Mouse (Mus musculus) forelimb bud, embryonic 11.5 days (tissue): ENCODE results near the gene Zbtb38.

Source experiments
- DNase-seq: peaks from one replicate; pipeline ENCODE4 v3.0.0-alpha.2; 2012; ENCODE audit warnings: low read depth, low spot score

The Zbtb38 gene

GRCm38 (mm10) chr9:96752603-96753114, at the start of gene Zbtb38:
Zbtb38 (minus strand) TSS chr9:96752831.
- no peak for DNase-seq

- no peak for DNase-seq
Observed at GRCm38 (mm10) chr9:96800131-96800825, 47.6 kb upstream of the Zbtb38 start.

DNA sequence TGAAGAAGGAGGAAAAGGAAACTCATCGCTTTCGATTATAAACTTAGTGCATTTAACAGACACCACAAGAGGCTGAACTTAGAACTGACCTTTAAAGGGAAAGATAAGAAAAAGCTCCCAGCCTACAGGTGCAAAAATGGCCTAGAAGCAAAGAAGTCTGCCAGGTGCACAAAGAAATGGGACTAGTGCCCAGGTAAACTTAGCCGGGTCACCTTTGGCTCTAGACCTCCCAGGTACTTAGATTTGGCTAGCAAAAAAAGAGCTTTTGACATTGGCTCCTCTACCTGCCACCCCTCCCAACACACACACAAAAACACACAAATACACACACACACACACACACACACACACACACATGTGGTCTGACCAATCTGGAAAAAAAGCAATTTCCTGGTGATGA, 44.7 kb upstream of the Zbtb38 start:
- no peak for DNase-seq

GRCm38 (mm10) chr9:96795399-96795928, 42.8 kb upstream of the Zbtb38 start:
- DNase-seq, result peak; percentile 28

DNA sequence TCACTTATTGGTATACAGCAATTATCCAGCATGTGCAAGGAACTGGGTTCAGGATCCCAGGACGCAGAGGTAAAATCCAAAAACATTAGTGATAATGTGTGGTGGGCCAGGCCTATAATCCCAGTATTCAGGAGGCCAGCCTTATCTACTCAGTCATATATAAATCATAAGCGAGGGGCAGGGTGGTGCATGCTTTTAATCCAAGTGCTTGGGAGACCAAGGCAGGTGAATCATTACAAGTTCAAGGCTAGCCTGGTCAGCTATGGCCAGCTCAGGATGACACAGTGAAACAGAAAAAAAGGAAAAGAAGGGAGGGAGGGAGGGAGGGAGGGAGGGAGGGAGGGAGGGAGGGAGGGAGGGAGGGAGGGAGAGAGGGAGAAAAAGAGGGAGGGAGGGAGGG, 42.0 kb upstream of the Zbtb38 start:
- no peak for DNase-seq

DNA sequence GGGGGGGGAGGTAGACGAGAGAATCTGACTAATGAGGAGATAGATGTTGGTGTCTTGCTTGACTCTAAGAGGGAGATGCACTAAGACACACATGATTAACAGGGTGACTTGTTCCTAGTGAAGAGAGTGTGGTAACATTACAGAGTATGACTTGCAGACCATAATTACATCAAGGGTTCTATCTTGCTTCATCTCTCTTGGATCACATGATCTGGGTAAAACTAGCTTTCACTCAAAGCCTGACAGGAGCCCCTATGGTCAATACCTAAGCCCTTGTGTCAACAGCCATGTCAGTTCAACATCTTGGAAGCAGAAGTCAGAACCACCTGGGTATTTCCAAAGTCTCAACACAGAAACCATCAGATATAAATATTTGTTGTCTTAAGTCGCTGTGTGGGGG, 39.9 kb upstream of the Zbtb38 start:
- DNase-seq, result no peak

DNA sequence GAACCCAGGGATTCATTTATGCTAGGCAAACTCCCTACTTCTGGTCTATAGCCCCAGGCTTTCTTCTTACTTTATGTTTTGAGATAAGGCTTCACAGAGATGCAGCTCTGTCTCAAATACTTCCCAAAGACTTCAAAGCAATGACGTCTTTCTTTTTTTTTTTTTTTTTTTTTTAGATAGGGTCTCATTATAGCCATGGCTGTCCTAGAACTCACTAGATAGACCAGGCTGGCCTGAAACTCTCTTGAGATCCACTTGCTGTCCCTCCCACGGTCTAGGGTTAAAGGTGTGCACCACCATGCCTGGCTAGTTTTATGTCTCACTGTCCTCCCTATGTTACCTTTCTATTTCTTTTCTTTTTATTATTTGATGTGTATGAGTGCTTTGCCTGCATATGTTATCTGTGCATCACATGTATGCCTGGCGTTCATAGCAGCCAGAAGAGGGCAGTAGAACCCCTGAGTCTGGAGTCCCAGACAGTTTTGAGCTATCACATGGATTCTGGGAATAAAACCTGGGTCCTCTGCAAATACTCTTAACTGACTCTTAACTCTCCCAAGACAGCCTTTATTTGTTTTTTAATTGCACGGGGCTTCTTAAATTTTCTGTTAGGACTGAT, 37.9 kb upstream of the Zbtb38 start:
- DNase-seq, result no peak

GRCm38 (mm10) chr9:96789906-96790305, 37.3 kb upstream of the Zbtb38 start:
- DNase-seq, result no peak

DNA sequence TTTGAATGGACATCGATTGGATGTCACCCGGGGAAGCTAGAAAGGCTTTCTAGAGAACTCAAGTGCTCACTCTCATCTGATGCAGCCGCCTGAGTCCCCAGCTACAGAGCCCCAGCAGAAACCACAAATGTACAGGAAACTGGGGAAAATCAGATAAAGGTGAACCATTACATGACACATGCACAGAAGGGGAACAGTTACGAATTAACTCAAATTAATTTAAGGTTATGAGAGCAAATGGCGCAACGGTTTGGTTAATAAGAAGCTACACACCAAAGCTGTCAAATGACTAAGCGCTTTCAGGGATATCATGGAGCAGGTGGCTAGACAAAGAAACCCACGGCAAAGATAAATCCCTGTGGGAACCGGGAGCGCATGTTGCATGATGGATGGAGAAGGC, 35.2 kb upstream of the Zbtb38 start:
- DNase-seq, result no peak

DNA sequence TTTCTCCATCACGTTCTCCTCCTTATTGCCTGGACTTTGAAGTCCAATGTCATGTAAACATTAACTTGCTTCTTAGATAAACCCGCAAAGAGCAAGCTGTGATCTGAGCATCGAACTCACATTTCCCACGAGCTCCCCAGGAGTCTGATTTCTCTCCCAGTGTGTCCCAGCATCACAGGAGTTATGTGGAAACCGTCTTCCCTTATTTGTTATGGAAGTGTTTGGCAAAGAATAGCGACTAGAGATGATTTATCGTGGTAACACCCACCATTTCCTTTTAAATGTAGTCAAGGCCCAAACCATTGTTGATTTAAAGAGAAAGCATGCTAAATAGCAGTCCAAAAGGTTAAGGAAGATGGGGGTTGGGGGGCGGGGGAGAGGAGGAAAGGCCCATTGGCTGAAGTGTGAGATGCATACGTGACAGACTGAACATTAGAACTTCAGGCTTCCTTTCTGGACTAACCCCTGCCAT, 33.3 kb upstream of the Zbtb38 start:
- DNase-seq, result no peak

DNA sequence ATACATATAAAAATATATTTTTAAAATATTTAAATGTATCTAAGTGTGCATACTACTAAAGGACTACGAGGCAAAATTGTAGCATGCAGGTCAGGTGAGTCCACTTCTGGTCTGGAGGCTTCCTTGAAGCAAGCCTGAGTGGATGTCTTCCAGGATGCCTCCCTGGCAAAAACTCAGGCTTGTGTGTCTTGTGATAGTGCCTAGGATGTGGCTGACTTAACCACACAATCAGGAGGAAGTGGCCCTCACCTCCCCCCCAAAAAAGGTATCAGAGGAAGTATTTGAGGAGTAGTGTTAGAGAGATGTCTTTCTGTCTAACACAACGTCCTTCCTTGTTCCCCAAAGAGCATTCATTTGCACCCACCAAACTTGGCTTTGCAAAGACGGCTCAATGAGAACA, 32.6 kb upstream of the Zbtb38 start:
- no peak for DNase-seq

GRCm38 (mm10) chr9:96783667-96784066, 31.0 kb upstream of the Zbtb38 start:
- DNase-seq, result no peak

- DNase-seq, result no peak
Observed at GRCm38 (mm10) chr9:96783258-96783657, 30.6 kb upstream of the Zbtb38 start.

GRCm38 (mm10) chr9:96782062-96782461, 29.4 kb upstream of the Zbtb38 start:
- DNase-seq, result no peak

- peak; percentile 50 for DNase-seq
Observed at GRCm38 (mm10) chr9:96773146-96773545, 20.5 kb upstream of the Zbtb38 start.

GRCm38 (mm10) chr9:96770443-96770842, 17.8 kb upstream of the Zbtb38 start:
- DNase-seq, result peak; percentile 85

DNA sequence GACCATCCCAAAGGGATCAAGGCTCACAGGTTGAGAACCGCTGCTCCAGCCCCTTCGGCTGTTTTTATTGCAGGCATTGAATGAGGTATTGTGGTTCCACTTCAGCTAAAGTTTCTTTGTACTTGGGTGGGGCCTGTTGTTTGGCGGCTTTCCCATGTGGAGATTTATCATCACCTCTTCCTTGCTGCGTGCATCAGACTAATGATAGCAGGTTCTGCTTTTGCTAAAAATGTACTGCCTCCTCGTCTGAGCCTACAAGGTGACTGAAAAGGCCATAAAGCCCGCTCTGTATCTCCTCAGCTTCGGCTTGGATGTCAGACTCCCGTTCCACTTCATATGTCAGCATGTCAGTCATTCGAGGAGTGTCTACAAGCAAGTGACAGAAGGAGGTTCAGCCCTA, 17.0 kb upstream of the Zbtb38 start:
- DNase-seq, result no peak

GRCm38 (mm10) chr9:96767874-96768273, 15.2 kb upstream of the Zbtb38 start:
- no peak for DNase-seq

DNA sequence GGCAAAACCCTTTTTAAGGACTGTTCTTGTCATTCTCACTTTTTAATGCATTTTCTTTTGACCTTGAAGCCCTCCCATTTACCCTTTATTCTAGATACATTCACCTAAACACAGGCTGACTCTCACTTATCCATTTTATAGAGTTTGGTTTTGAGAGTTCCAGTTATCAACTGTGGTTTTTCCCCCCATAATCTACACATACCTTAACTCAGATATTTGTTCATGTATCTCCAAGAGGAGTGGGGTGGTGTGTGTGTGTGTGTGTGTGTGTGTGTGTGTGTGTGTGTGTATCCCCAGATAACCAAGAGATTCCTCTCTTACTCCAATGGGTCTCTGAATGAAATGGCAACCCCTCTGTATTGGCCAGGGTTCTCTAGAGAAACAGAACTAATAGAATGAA, 13.4 kb upstream of the Zbtb38 start:
- no peak for DNase-seq

GRCm38 (mm10) chr9:96765410-96765809, 12.8 kb upstream of the Zbtb38 start:
- no peak for DNase-seq

DNA sequence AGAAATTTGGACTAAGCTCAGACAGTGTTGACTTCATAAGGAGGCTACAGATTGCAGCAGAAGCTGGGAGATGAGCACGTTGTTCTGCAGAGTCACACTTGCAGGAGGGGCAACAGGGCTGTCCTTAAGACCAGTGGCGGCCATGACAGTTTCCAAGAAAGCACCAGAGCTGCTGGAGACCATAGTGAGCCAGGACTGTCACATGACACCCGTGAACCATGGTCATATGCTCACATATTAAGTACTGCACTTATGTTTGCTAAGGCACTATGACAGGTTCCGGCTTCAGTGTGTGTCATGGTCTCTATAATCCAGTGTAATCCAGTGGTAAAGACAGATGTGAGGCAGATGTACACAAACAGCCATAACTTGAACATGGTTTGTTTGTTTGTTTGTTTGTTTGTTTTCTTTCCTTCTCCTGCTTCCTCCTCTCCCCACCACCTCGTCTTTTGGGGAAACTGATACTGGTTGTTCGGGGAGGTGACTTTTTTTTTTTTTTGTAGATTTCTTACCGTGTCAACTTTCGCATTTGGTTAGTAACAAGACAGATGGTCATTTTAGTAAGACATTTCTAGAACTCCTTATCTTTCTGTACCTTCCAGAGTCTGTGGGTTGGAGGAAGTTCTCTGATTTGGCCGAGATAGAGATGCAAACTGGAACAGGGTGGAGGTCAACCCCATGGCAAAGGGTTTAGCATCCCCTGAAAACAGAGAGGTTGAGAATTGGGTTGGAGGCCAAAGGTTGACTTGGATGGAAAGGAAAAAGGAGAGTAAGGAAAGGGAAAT, 11.4 kb upstream of the Zbtb38 start:
- no peak for DNase-seq

DNA sequence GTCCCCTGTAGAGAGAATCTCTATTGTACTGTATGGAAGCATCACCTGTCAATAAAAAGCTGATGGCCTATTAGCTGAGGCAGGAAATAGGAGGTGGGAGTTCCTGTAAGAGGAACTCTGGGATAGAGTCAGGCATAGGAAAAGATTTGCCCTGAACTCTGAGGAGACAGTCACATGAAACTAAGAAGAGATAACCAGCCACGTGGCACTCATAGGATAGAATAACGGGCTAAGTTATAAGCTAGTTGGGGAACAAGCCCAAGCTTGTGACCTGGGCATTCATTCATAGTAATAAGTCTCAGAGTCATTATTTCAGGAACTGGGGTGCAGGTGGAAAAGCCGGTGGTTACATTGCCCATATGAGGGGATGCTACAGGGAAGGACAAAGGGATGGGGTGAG, 10.4 kb upstream of the Zbtb38 start:
- DNase-seq, result no peak
